Mouse (Mus musculus) T-helper 1 cell (primary cell): Measurements from ENCODE around the gene AC170998.1.

Source experiments
- in situ Hi-C: fragments of 300-600 bp; cut with MboI, MseI; formaldehyde crosslinking; loops from one replicate; pipeline ENCODE4 v1.15.1; 2025; ENCODE audit warnings: high pct_unique_total_duplicates

The AC170998.1 gene

DNA sequence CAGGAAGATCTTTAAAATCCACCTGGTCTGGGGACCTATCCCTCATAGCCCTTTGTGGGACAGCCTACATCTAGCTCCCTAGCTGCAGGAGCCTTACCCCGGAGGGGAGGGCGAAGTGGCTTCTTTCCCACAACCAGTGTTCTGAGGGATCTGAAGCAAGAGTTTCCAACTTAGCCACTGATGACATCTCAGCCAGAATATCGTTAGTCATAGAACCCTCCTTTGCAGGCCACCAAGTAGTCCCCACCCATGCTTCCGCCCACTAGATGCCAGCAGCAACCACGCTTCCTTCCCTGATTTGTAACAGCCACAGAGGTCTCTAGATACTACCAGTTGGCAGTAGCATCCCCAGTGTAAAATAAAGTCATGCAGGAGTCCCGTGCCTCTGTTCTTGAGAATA, 24.7 kb downstream of the AC170998.1 start:
- in situ Hi-C loops, result no loop called here

DNA sequence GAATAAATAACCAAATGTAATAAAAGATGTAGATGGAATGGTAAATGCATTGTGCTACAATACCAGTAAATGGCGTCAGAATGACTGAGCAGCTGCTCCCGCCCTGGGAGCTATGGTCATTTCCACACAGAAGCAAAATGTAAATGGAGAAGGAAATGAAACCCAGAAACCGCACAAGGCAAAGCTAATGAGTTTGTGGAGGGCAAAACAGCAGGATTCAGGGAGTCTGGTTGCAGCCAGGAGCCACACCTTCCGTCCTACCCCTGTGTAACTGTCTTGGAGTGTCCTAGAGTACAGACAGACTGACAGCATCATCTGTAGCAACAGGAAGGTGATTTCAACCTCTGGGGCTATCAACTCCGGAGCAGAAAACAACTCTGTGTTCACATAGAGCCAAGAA, 30.6 kb downstream of the AC170998.1 start:
- in situ Hi-C loops, result loop anchor here (5.0 kb wide), 1 partner anchor 81 kb away; no protein-coding TSS in a partner anchor

DNA sequence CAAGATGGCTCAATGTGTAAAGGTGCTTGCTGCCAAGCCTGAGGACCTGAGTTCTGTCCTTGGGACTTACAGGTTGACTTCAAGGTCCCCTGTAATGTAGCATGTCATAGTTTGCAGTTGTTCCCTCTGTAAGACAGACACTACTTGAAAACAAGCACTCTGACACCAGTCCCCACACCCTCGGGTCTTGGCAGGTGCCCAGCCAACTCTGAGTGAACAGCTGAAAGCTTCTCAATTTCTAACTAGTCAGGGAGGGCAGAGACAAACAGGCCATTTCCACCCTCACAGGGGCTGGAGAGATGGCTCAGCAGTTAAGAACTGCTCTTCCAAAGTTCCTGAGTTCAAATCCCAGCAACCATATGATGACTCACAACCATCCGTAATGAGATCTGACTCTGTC, 31.6 kb downstream of the AC170998.1 start:
- in situ Hi-C loops, result loop anchor here (5.0 kb wide), 1 partner anchor 80 kb away; no protein-coding TSS in a partner anchor

DNA sequence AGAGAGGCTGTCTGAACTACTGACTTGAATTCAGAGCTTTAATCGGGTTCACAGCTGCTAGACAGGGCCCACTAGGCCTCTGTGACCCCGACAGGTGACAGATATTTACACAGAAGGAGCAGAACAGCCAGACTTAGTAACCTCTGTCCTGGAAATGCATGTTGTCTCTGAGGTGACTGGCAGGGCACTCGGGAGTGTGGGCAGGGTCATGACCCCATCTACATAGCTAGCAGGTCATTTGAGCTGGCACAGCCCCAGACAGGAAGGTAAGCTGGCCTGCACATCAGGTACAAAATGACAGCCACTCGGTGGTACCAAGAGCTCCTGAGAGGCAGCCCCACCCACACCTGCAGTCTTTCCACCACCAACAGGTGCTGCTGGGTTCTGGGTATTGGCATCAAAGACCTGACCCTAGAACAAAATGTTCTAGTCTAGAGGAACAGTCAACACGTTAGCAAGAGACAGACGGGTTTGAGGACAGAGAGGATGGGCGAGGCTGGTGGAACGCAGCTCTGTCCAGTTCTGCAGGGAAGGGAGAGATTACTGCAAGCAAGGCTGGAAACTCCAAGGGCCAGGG, 34.9 kb downstream of the AC170998.1 start:
- in situ Hi-C loops, result no loop called here

DNA sequence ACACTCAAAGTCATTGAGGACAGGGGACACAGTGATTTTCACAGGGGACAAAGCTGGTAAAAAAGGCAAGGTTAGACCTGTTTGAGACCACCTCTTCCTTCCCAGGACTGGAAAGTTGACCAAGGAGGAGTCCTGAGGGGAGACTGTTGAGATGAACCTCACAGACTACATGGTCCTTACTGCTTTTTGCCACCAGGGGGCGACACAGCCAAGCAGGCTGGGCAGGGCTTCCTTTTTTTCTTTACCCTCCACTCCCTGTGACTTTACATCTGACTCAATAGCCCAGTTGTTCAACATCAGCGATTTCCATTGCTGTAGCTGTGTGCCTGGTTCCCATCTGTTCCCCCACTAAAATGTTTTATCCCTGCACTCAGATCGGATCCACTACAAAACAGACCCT, 36.0 kb downstream of the AC170998.1 start:
- in situ Hi-C loops, result no loop called here

DNA sequence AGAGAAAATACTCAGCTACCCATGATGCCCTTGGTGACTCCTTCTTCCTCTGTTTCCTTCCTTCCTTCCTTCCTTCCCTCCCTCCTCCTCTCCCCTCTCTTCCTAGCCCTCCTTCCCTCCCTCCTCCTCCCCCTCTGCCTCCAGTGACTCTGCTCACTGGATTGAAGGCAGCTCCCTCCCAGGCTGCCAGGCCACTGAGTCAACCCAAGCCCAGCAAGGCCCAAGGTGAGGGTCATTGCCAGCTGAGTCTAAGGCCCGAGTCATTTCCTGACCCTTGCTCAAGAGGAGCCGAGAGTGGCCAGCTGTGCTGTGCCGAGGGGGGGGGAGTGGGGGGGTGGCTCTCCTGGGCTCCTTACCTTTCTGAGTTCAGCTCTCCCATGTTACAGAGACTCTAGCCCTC, 40.3 kb downstream of the AC170998.1 start:
- in situ Hi-C loops, result no loop called here

DNA sequence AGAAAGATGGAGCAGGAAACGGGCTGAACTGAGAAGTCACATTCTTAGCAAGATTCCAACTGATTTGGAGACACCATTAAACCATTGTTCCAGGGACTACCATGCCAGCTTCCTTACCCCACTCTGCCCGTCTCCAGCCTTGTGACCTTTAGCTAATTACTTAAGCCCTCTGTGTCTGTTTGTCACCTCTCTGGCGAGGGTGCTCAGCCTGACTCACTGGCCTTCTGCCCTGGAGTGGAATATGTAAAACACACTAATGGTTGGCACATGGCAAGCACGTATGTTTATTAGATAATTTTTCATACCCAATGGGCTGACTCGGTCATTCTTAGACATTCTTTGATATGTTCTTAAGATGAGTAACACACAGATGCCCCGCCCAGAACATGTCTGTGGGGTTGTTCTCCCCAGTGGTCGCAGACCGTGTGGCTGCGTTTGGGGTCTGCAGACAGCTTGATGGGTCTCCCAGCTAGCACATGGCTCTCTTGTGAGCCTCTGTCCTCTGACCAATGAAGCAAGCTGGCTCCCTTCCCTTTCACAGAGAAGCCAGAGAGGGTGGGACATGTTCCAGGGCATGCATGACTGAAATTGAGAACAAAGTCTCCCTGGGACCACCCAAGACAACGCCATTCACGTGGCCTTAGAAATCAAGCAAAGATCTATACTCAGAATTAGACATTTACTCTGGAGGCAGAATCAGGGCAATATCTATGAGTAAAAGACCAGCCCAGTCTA, 41.1 kb downstream of the AC170998.1 start:
- in situ Hi-C loops, result no loop called here

DNA sequence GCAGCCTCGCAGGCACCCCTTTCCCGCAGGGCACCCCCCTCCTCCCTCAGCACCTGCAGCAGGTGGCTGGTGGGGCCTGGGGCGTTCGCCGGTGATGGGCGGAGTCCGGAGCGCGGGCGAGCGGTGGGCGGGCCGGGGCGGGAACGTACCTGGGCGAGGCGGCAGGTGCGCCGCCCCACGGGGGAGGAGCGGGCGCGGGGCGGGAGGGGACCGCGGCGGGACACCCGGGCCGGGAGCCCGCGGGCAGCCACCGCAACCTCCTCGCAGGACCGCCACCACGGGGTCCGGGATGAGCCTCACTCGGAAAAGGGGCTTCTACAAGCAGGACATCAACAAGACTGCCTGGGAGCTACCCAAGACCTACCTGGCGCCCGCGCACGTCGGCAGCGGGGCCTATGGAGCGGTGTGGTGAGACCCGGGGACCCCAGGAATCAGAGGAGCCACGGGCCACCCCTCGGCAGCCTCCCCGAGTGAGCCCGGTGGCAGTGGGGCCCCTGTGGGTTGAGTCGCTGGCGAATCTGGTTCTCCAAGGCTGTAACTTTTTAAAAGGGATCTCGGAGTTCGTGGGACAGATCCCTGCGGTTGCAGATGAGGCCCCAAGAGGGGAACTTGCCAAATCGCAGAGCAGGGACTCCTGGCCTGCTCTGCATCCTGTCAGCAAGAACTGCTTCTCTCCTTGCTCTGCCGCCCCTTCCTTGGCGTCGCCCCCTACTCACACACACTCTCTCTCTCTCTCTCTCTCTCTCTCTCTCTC, 43.4 kb downstream of the AC170998.1 start, which contains the start of gene Mapk13:
Gene Mapk13, plus strand, starts transcription at position 177 of the 754 bp plus-strand sequence.
- in situ Hi-C loops, result no loop called here

DNA sequence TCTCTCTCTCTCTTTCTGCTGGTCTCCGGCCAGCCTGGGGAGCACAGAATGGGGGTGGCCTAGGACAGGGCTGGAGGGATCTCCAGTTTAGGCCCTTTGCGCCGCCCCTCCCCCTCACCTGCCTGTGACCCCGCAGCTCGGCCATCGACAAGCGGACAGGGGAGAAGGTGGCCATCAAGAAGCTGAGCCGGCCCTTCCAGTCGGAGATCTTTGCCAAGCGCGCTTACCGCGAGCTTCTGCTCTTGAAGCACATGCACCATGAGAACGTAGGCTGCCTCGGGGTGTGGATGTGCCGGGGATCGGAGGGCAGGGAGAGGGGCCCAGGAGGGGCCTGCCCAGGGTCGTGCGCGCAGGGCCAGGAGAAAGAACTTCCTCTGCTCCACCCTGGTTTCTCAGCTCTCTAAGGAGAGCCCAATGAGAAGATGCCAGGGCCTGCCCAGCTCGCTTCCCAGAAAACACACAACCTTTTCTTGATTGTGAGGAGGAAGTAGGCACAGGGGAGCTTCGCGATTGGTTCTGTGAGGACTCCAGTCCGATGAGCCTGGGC, 44.1 kb downstream of the AC170998.1 start:
- in situ Hi-C loops, result loop anchor here (5.0 kb wide), 1 partner anchor 82 kb away; no protein-coding TSS in a partner anchor

DNA sequence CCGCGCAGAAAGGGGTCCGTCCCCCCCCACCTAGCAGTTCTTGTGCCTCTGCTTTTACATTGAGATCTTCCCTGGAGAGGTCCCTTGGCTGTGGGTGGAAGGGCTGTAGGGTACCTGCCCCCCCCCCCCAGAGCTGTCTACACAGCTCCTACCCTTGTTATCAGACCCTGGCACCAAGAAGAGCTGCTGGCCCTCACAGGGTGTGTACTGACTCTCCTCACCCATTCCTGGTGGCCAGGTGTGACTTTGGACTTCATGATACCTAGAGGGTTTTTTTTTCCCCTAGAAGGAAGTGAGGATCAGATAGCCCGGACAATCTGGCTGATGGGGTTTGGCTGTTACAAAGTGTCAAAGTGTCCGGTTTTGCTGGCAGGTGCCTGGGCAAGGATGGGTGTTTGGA, 45.4 kb downstream of the AC170998.1 start:
- in situ Hi-C loops, result loop anchor here (5.0 kb wide), 1 partner anchor 81 kb away; no protein-coding TSS in a partner anchor

DNA sequence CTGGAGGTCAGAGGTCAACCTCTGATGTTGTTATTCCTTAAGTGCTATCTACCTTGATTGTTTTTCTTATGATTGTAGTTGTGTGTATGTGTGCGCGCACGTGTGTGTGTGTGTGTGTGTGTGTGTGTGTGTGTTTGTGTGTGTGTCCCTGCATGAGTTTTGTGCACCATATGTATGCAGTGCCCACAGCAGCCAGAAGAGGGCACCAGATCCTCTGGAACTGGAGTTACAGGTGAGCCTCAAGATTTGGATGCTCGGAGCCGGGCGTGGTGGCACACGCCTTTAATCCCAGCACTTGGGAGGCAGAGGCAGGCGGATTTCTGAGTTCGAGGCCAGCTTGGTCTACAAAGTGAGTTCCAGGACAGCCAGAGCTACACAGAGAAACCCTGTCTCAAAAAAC, 48.4 kb downstream of the AC170998.1 start:
- in situ Hi-C loops, result loop anchor here (5.0 kb wide), 1 partner anchor 78 kb away; no protein-coding TSS in a partner anchor

DNA sequence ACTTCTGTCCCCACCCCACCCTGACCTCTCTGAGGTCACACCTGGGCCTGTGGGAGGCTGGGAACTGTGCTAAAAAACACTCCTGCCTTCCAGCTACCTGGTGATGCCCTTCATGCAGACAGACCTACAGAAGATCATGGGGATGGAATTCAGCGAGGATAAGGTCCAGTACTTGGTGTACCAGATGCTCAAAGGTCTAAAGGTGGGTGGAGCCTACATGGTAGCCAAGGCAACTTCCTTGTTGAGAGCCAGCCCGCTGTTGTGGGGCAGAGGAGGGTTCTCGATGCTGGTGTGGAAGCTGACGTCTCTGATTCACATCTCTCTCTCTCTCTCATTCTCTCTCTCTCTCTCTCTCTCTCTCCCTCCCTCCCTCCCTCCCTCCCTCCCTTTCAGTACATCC, 49.3 kb downstream of the AC170998.1 start:
- in situ Hi-C loops, result no loop called here
